ENCODE assay signal across 17 mouse cellular contexts in genomic region chr2:166521461-166521860, GRCm38 (mm10).
DNase-seq lines count a peak whose midpoint lies in the region; ATAC-seq and TF ChIP-seq lines count a peak whose summit lies in the region.
"Had no signal": no experiment of that assay in that cellular context is flagged by ENCODE, and none has a peak within 500 bp of the region (broad histone marks: within the 10 kb centered on the region; RNA-seq: fewer than 3 reads in every experiment).

No protein-coding gene starts in this region.

- intact Hi-C loops in heart, postnatal 14 days (cut with DNase I): no loop called here

- H3K27me3 ChIP-seq in hindbrain, embryonic 13.5 days: peaks cover 64% of the 10 kb centered on the region
- H3K27me3 ChIP-seq in hindbrain, embryonic 11.5 days (ENCODE audit: control insufficient read depth, insufficient read depth, low read length): peaks cover 6% of the 10 kb centered on the region
- H3K27me3 ChIP-seq in stomach, embryonic 14.5 days (ENCODE audit: control insufficient read depth, insufficient read depth, low read length): no peaks in the 10 kb centered on the region
- H3K27me3 ChIP-seq in stomach, postnatal 0 days (ENCODE audit: control insufficient read depth, insufficient read depth, low read length): no peaks in the 10 kb centered on the region; the same call in 1 of the 2 replicates

- peak; percentile 93 for DNase-seq in heart, adult 11 months
- no peak for DNase-seq in heart, postnatal 14 days
- no peak for DNase-seq in hindbrain, embryonic 11.5 days (ENCODE audit: low spot score)
- no peak for DNase-seq in stomach, postnatal 0 days (ENCODE audit: low spot score)
- no peak for DNase-seq in spleen, postnatal 4 days (ENCODE audit: low spot score in 2 of 2)
- DNase-seq: adrenal gland, postnatal 10 days; B cell, adult 2 months; cerebellum, adult 18-20 months; cerebellum, postnatal 36 days; gastrocnemius, postnatal 10 days; kidney, adult 8-10 months; right cerebral cortex, postnatal 14 days; thymus, postnatal 36 days had no signal

- no peak for TF ChIP-seq CTCF in stomach, postnatal 0 days (IDR thresholded peaks at IDR 0.05; ENCODE audit: low read depth)

- ATAC-seq in hindbrain, embryonic 13.5 days (ENCODE audit: low FRiP score): no peak
- no peak for ATAC-seq in hindbrain, embryonic 11.5 days (ENCODE audit: low FRiP score)
- no peak for ATAC-seq in stomach, embryonic 14.5 days (ENCODE audit: insufficient number of reproducible peaks, insufficient read depth, low FRiP score, low read depth)
- no peak for ATAC-seq in stomach, postnatal 0 days (ENCODE audit: low FRiP score, low TSS enrichment)

- H3K27ac ChIP-seq in hindbrain, embryonic 13.5 days: peak overlapping the region; percentile 66; the same call in 1 of the 2 replicates
- no peak overlapping the region for H3K27ac ChIP-seq in hindbrain, embryonic 11.5 days (ENCODE audit: low read depth, low read length)
- peak overlapping the region; percentile 66; the same call in 1 of the 2 replicates for H3K27ac ChIP-seq in stomach, embryonic 14.5 days (ENCODE audit: low read length)
- no peak overlapping the region for H3K27ac ChIP-seq in stomach, postnatal 0 days (replicated peaks)
- H3K27ac ChIP-seq: left cerebral cortex, adult 2 months; liver, embryonic 14.5 days had no signal

- peaks cover 42% of the 10 kb centered on the region for H3K4me1 ChIP-seq in hindbrain, embryonic 13.5 days (replicated peaks)
- no peaks in the 10 kb centered on the region; the same call in 1 of the 2 replicates for H3K4me1 ChIP-seq in hindbrain, embryonic 11.5 days (replicated peaks; ENCODE audit: control insufficient read depth, insufficient read depth, low read length)
- peaks cover 35% of the 10 kb centered on the region for H3K4me1 ChIP-seq in stomach, embryonic 14.5 days (ENCODE audit: control insufficient read depth, insufficient read depth, low read length)
- H3K4me1 ChIP-seq in stomach, postnatal 0 days (replicated peaks; ENCODE audit: control insufficient read depth, insufficient read depth): no peaks in the 10 kb centered on the region

- no peak overlapping the region for H3K4me3 ChIP-seq in hindbrain, embryonic 13.5 days
- H3K4me3 ChIP-seq in hindbrain, embryonic 11.5 days (ENCODE audit: low read depth, low read length): no peak overlapping the region
- H3K4me3 ChIP-seq in stomach, embryonic 14.5 days (ENCODE audit: low read depth, low read length): no peak overlapping the region
- no peak overlapping the region for H3K4me3 ChIP-seq in stomach, postnatal 0 days (ENCODE audit: low read depth, low read length)
- H3K4me3 ChIP-seq: left cerebral cortex, adult 2 months had no signal

- H3K4me2 ChIP-seq in hindbrain, embryonic 13.5 days: no peak overlapping the region
- no peak overlapping the region for H3K4me2 ChIP-seq in hindbrain, embryonic 11.5 days (replicated peaks; ENCODE audit: low read depth, low read length)
- no peak overlapping the region for H3K4me2 ChIP-seq in stomach, embryonic 14.5 days (replicated peaks; ENCODE audit: low read depth, low read length)
- no peak overlapping the region for H3K4me2 ChIP-seq in stomach, postnatal 0 days (replicated peaks; ENCODE audit: low read depth)

- H3K9me3 ChIP-seq in hindbrain, embryonic 13.5 days: no peaks in the 10 kb centered on the region
- H3K9me3 ChIP-seq in hindbrain, embryonic 11.5 days (ENCODE audit: control insufficient read depth, low read length): no peaks in the 10 kb centered on the region
- no peaks in the 10 kb centered on the region for H3K9me3 ChIP-seq in stomach, embryonic 14.5 days (ENCODE audit: control insufficient read depth, low read depth, low read length)
- no peaks in the 10 kb centered on the region for H3K9me3 ChIP-seq in stomach, postnatal 0 days (ENCODE audit: control insufficient read depth, low read length)

- 93% methylated on average over 5 of the region's 5 CpGs for whole genome bisulfite sequencing in hindbrain, embryonic 13.5 days
- WGBS in hindbrain, embryonic 11.5 days: 94% methylated on average over 5 of the region's 5 CpGs
- WGBS in stomach, embryonic 14.5 days: 90% methylated on average over 5 of the region's 5 CpGs
- 94% methylated on average over 5 of the region's 5 CpGs for WGBS in stomach, postnatal 0 days

- no peak for TF ChIP-seq EP300 in stomach, postnatal 0 days (optimal IDR thresholded peaks at IDR 0.05)

- no peak overlapping the region for H3K9ac ChIP-seq in hindbrain, embryonic 13.5 days
- no peak overlapping the region for H3K9ac ChIP-seq in hindbrain, embryonic 11.5 days (ENCODE audit: low read depth, low read length)
- no peak overlapping the region for H3K9ac ChIP-seq in stomach, embryonic 14.5 days (replicated peaks; ENCODE audit: low read depth, low read length)
- H3K9ac ChIP-seq in stomach, postnatal 0 days (ENCODE audit: low read length): no peak overlapping the region
- H3K9ac ChIP-seq: liver, embryonic 14.5 days had no signal

- no peaks in the 10 kb centered on the region for H3K36me3 ChIP-seq in hindbrain, embryonic 13.5 days
- no peaks in the 10 kb centered on the region for H3K36me3 ChIP-seq in hindbrain, embryonic 11.5 days (ENCODE audit: control insufficient read depth, insufficient read depth, low read length)
- H3K36me3 ChIP-seq in stomach, embryonic 14.5 days (ENCODE audit: control insufficient read depth, insufficient read depth, low read length): no peaks in the 10 kb centered on the region
- no peaks in the 10 kb centered on the region for H3K36me3 ChIP-seq in stomach, postnatal 0 days (ENCODE audit: control insufficient read depth, insufficient read depth, low read length)

Comparison
In these comparisons a context has a peak if more than half of its experiments do, and no peak if none do; other contexts are left out.
1. H3K27ac ChIP-seq: peak in hindbrain, embryonic 13.5 days (single experiment) and stomach, embryonic 14.5 days (single experiment); none in hindbrain, embryonic 11.5 days (single experiment) and stomach, postnatal 0 days (single experiment).